Mouse (Mus musculus) lung, adult 2 months (tissue): Measurements from ENCODE around the gene Ppp1r12c. TPM values are rescaled to one million over a fixed set of nuclear protein-coding genes. Genes with fewer than 3 reads are reported as not detected.
"Not testable (repeated sequence)": the region's sequence is repeated elsewhere in the genome, so short reads cannot be mapped to it uniquely, and the experiment has no call there.

ENCODE experiments used
- DNase-seq: peaks from one replicate; pipeline ENCODE4 v3.0.0; 2022
- H3K4me1 ChIP-seq: fragments of 200-500 bp; 2 replicates; pipeline ENCODE4 v1.6.1; 2011; ENCODE audit warnings: low read length; ENCODE audit not compliant: control insufficient read depth, insufficient read depth
- H3K4me3 ChIP-seq: fragments of 200-500 bp; replicated peaks from 2 replicates; pipeline ENCODE3; 2011; ENCODE audit warnings: low read depth, mild to moderate bottlenecking, control low read depth, low read length; ENCODE audit errors: extremely low read depth
- CTCF ChIP-seq: fragments of 200-500 bp; IDR thresholded peaks from 2 replicates; pipeline ENCODE4 v1.5.1; 2011; ENCODE audit warnings: mild to moderate bottlenecking, low read length, control low read depth; ENCODE audit not compliant: insufficient read depth
- POLR2A ChIP-seq: fragments of 200-500 bp; IDR thresholded peaks from 2 replicates; pipeline ENCODE4 v1.6.1; 2011; ENCODE audit warnings: low read depth, mild to moderate bottlenecking, control low read depth, low read length, borderline replicate concordance; ENCODE audit errors: extremely low read depth
- WGBS: fragments of 180-500 bp; shearing (Covaris S2); methylation state at CpG from one replicate; pipeline ENCODE4 v1.1.7; 2018; 5-methylcytosine and 5-hydroxymethylcytosine counted together
- polyA plus RNA-seq: library from polyadenylated mRNA; depleted of rRNA; stranded (reverse); fragments of >200 nt; gene quantifications from 2 replicates; pipeline ENCODE4 v1.2.3, GENCODE M21; 2012; rRNA removed

The Ppp1r12c gene
- 92.3 and 108 TPM in 2 replicates for polyA plus RNA-seq

DNA sequence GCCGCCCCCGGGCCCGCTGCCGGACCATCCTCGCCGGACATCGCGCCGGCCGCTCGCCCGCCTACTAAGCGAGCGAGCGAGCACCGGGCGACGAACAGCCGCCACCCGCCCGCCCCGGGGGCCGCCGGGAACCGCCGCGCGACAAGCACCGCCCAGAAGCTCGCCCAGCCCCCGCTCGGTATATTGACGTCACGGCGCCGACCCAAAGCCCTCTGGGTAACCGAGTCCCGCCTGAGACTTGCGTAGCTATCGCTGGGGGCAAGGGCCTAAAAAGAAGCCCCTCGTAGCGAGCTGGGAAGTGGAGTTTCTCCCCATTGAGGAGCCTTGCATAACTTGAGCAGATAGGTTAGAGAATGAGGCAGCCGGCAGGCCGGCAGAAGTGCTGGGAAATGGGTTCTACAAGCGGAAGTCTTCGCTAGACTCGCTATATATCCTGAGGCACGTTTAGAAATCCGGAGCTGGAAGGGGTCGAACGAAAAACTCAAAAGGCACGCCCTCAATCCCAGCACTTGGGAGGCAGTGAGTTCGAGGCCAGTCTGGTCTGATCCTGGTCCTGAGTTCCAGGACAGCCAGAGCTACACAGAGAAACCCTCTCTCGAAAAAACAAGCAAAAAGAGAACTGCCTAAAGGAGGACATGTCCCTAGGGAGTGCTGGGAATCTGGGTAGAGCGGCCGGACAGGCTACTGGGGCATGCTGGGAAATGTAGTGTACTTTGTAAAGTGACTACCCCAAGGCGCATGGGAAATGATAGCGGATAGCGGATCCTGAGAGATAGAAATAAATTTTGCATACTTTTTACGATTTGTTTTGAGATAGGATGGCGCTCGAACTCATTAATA, at the start of gene Ppp1r12c:
Ppp1r12c (minus strand) TSS at position 123 of the 840 bp plus-strand sequence.
- TF ChIP-seq POLR2A (peak; percentile 74; the same call in 1 of the 2 replicates), CTCF (no peak)

DNA sequence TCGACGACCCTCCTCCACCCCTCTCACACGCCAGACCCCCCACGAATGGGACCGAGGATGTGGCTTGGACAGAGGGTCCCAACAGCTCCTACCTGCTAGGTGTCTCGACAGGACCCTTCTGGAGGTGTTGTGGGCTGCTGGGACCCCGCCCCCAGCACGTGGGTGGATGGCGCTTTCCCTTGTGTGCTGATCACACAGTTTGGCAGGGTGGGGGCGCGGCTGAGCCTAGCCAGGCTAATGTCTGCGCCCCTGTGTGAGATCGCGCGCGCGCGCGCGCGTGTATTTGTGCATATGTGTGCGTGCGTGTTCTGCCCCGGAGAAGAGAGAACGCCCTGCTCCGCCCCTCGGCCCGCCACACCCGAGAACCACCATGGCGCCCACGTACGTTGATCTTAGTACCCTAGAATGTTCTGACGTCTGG, 45.8 kb upstream of the Ppp1r12c start, which contains the start of gene Syt5:
Syt5 (minus strand) TSS at position 321 of the 421 bp plus-strand sequence.
- 5% methylated on average over 33 of the region's 33 CpGs for WGBS
- Histone ChIP-seq H3K4me1 (no peaks in the 10 kb centered on the region), H3K4me3 (peak within 1 kb of the TSS; percentile 11)
- no peak for DNase-seq
- TF ChIP-seq POLR2A (no peak), CTCF (no peak)

More for the DNA sequence above, at the start of gene Ppp1r12c:
- 1% methylated on average over 50 of the region's 62 CpGs for WGBS
- Histone ChIP-seq H3K4me1 (peaks cover 20% of the 10 kb centered on the region), H3K4me3 (peak within 1 kb of the TSS; percentile 97)
- DNase-seq = peak; percentile 97

- peak; percentile 20 for DNase-seq
- Histone ChIP-seq H3K4me1 (no peaks in the 10 kb centered on the region), H3K4me3 (no peak overlapping the region)
- TF ChIP-seq POLR2A (no peak), CTCF (no peak)
- WGBS = 3% methylated on average over 26 of the region's 26 CpGs
Observed at GRCm38 (mm10) chr7:4546591-4547131, 45.2 kb upstream of the Ppp1r12c start.

DNA sequence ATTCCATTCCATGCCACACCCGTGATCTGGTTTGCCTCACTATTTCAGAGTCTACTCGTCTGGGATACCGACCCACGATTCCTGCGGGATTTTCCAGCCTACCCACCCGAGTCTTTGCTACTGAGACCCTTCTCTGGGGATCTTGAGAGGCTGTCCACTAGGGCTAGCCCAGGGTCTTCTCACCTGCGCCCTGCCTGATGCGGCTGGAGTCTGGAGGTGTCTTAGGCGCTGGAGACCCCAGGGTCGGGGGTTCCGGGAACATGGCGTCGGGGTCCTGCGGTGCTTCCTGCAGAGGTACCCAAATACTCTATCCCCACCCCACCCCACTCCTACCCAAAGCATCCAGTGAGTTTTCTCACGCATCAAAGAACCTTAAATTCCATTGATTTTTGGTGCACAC, 44.6 kb upstream of the Ppp1r12c start:
- no peak for TF ChIP-seq CTCF
- no peak for TF ChIP-seq POLR2A
- Histone ChIP-seq H3K4me3 (no peak overlapping the region), H3K4me1 (no peaks in the 10 kb centered on the region)
- 76% methylated on average over 15 of the region's 15 CpGs for WGBS
- DNase-seq = no peak

DNA sequence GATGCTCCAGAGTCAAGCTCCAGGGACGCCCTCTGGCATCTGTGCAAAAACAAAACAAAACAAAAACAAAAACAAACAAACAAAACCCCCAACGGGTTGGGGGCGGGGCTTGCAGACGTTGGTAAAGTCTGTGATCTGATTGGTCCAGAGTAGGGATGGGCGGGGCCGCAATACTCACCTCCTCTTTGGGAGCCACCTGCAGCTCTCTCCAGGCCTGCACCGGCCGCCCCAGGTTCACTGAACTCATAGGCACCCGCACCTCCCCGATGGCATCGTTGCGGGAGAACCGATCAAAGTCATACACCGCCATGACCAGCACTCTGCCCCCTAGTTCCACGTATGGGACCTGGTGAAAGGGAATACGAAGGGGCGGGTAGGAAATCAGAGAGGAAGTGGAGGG, 40.5 kb upstream of the Ppp1r12c start:
- TF ChIP-seq CTCF = no peak
- no peak for TF ChIP-seq POLR2A
- no peak for DNase-seq
- no peaks in the 10 kb centered on the region for H3K4me1 ChIP-seq
- 41% methylated on average over 17 of the region's 17 CpGs for WGBS
- H3K4me3 ChIP-seq = no peak overlapping the region

DNA sequence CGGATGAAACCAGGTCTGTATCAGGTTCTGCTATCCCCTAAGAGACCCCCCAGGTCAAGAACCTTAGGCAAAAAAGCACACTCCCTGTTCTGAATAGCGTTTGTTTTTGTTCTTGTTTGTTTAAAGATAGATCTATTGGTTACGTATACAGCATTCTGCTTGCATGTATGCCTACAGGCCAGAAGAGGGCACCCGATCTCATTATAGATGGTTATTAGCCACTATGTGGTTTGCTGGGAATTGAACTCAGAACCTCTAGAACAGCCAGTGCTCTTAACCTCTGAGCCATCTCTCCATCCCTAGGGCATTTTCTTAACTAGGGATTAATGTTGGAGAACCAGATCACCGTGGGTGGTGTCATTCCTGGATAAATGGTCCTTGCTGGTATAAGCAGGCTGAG, 39.9 kb upstream of the Ppp1r12c start:
- WGBS = 57% methylated on average over 5 of the region's 5 CpGs
- DNase-seq = no peak
- TF ChIP-seq POLR2A (no peak), CTCF (no peak)
- H3K4me1 ChIP-seq = no peaks in the 10 kb centered on the region
- no peak overlapping the region for H3K4me3 ChIP-seq

DNA sequence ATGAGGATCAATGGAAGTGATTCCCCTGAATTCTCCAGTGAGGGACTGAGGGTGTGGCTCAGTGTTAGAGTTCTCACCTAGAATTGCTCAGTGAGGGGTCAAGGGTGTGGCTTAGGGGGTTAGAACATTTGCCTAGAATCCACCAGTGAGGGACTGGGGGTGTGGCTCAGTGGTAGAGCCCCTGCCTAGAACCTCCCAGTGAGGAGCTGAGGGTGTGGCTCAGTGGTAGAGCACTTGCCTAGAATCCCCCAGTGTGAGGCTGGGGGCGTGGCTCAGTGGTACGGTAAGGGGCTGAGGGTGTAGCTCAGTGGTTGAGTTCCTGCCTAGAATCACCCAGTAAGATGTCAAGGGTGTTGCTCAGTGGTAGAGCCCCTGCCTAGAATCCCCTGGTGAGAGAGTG, 37.5 kb upstream of the Ppp1r12c start:
- TF ChIP-seq POLR2A (no peak), CTCF (no peak)
- no peak for DNase-seq
- Histone ChIP-seq H3K4me3 (no peak overlapping the region), H3K4me1 (no peaks in the 10 kb centered on the region)
- WGBS = 61% methylated on average over 2 of the region's 2 CpGs

DNA sequence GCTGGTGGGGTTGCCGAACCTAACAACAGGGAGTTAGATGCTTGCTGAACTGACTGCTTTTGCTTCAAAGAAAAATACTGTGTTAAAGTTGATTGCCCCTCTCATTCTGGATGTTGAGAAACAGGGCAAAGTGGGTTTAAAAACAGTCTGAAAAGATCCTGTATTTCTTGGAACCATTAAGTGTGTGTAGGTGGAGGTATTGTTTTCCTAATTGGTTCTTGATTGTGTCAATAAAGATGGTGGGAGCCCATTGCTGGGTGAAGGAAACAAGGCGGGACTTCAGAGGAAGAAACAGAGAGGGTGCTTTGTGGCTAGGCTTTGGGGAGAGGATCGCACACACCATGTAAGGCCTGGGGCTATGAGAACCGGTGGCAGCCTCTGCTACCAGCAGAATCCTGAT, 35.7 kb upstream of the Ppp1r12c start:
- no peak for TF ChIP-seq POLR2A
- TF ChIP-seq CTCF = no peak
- DNase-seq = no peak
- Histone ChIP-seq H3K4me1 (no peaks in the 10 kb centered on the region), H3K4me3 (no peak overlapping the region)
- WGBS = 55% methylated on average over 4 of the region's 4 CpGs

GRCm38 (mm10) chr7:4536369-4536768, 34.9 kb upstream of the Ppp1r12c start:
- no peak for TF ChIP-seq POLR2A
- TF ChIP-seq CTCF = no peak
- 93% methylated on average over 4 of the region's 4 CpGs for WGBS

GRCm38 (mm10) chr7:4532005-4532729, 30.7 kb upstream of the Ppp1r12c start, which contains the start of gene Dnaaf3:
TSS of gene Dnaaf3 (minus strand) at chr7:4532453.
- TF ChIP-seq POLR2A = no peak
- TF ChIP-seq CTCF = no peak
- WGBS = 4% methylated on average over 28 of the region's 28 CpGs
- DNase-seq = peak; percentile 37
- Histone ChIP-seq H3K4me3 (peak within 1 kb of the TSS; percentile 12), H3K4me1 (no peaks in the 10 kb centered on the region)

More at GRCm38 (mm10) chr7:4536369-4536768, 34.9 kb upstream of the Ppp1r12c start:
- Histone ChIP-seq H3K4me1 (no peaks in the 10 kb centered on the region), H3K4me3 (no peak overlapping the region)
- DNase-seq = no peak

DNA sequence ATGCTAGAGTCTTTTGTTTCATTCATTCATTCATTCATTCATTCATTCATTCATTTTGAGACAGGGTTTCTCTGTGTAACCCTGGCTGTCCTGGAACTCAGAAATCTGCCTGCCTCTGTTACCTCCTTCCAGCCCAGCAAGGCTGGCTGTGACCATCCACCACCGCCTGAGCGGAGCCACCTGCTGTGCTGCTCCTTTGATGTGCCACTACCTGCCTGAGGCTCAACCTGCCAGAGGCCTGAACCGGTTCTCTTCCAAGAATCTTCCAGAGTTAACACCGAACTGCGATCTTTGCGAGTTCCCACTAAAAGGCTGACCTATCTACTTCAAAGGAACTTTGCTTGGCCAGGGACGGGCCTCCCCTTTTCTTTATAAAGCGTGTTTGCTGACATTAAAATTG, 28.7 kb upstream of the Ppp1r12c start:
- H3K4me3 ChIP-seq, H3K4me1 ChIP-seq, DNase-seq: not testable (repeated sequence)
- 53% methylated on average over 8 of the region's 8 CpGs for WGBS
